Mouse (Mus musculus) testis, adult 10 weeks (tissue): Measurements from ENCODE around the gene Snrpe. TPM values are rescaled to one million over a fixed set of nuclear protein-coding genes. Genes with fewer than 3 reads are reported as not detected.

Experiments used
- polyA plus RNA-seq: library from polyadenylated mRNA; stranded (reverse); fragments of 350-450 nt; fragmentation: Illumina TruSeq; extraction: RNeasy Lipid Tissue Mini Kit (QIAGEN cat#74804); gene quantifications from one replicate; pipeline ENCODE4 v1.2.3, GENCODE M21; 2014; ENCODE audit warnings: low read depth, low replicate concordance

Snrpe gene
- polyA plus RNA-seq = 184 TPM

DNA sequence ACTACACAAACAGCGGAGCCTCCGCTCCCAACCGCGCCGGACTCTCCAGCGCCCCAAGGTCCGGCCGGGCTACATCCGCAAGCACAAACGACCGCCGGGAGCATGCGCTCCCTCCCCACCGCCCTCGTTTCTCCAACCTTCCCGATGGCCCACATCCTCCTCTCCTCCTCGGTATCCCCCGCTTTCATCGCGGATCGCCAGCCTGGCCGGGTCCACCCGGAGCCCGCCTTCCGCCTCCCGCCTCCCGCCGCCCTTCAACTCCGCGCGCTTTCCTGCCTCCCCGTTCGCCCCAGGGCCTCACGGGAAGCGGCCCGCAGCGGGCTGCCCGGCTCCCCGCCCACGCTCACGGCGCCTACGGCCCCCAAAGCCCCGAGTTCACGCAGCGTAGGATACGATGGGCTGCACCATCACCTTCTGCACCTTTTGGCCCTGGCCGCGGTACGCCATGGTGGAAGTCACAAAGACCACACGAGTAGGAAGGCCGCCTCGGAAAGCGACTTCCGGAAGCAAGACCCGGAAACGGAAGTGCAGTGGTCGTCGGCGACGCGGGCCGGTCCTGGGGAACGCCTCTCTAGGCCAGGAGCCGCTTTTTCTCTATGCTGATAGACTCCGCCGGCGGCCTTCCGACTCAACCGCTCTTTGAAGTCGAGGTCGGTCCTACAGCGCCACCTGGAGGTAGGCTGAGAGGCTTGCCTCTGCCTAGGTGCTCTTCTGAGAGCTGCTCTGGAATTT is at the start of gene Snrpe:
Snrpe (minus strand) TSS at position 521 of the 732 bp plus-strand sequence.

Other genes starting within 250 kb of the Snrpe start
- 19.7 TPM for gene Etnk2, start 246.7 kb downstream of the Snrpe start, polyA plus RNA-seq
- 0.28 TPM for gene Sox13, start 185.9 kb downstream of the Snrpe start, polyA plus RNA-seq
- 11.4 TPM for gene Zbed6, start 50.6 kb upstream of the Snrpe start, polyA plus RNA-seq
- gene Gm38394, start 51.0 kb upstream of the Snrpe start, polyA plus RNA-seq = 9.6 TPM
- 0.17 TPM for gene Lax1, start 79.8 kb upstream of the Snrpe start, polyA plus RNA-seq
- 36.6 TPM for gene Atp2b4, start 190.8 kb upstream of the Snrpe start, polyA plus RNA-seq